Mouse (Mus musculus): ENCODE results near the gene B4galnt3. TPM values are rescaled to one million over a fixed set of nuclear protein-coding genes. Genes with fewer than 3 reads are reported as not detected.

The B4galnt3 gene
- total RNA-seq, 2 experiments from 2014 or later = not detected

DNA sequence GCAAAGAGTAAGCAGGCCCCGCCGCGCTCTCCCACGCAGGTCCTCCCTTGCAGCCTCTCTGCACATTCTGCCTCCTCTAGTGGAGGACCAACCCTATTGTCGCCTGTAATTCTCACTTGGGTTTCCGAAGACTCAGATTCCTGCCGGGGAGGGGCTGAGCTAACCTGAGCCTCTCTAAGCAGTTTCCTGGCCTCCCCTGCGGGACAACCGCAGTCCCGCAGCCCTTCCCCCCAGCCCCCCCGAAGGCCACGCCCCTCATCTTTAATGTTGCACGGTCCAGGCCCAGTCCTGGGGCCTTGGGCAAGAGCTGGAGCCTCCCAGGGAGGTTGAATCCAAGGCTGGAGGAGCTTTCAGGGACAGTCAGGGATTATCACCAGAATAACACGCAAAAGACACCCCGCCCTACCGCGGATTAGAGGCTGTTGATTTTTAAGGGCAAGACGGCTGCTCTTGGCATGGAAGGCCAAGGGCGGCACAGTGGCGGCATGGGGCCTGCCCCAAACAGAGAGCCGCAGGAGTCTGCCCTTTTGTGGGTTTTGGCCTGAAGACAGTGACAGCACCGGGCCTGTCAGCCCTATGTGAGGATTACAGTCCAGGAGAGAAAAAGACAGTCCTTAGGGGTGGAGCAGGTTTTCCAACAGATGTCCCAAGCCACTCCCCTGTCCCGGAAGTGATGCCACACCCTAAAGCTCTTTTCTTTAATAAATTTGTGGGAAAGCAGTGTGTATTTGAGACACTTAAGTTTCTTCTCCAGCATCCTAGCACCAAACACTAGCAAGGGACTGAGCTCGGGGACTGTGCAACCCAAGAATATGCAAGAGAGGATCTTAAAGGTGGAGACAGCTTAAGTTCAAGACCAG is 105.8 kb downstream of the B4galnt3 start:
- peak; percentile 30 for ATAC-seq (ENCODE audit: poor library complexity, severe bottlenecking)

DNA sequence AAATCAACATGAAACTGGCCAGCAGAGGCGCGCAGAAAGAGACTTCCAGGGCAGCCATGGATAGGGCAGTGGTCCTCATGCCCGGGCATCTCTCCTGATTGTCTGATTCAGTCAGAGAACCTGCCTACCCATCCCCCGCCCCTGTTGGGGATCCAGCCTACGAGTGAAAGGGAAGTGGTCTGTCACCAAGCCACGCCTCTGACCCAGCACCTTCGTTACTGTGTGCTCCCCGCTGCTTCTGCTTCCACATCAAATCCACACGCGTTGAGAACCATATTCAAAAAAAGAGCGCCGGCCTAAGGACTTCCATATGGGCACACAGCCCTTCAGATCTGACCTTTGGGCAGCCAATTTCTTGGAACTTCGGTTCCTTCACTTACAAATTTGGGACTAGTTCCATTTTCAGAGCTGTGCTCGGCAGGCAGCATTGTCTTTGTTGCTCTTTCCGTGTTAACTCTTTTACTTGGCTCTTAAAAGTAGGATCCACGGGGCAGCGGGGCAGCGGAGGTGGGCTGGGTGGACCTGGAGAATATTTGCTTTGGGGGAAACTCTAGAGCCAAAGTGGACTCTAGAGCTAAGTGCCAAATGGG is 106.7 kb downstream of the B4galnt3 start:
- ATAC-seq (ENCODE audit: poor library complexity, severe bottlenecking) = peak; percentile 92

- no peak for ATAC-seq (ENCODE audit: poor library complexity, severe bottlenecking)
These were observed 107.8 kb downstream of the B4galnt3 start for GRCm38 (mm10) chr6:120186594-120186993.

- ATAC-seq (ENCODE audit: poor library complexity, severe bottlenecking) = no peak
These were observed 108.6 kb downstream of the B4galnt3 start for GRCm38 (mm10) chr6:120185756-120186155.

GRCm38 (mm10) chr6:120185012-120185730 is 109.2 kb downstream of the B4galnt3 start:
- no peak for ATAC-seq (ENCODE audit: poor library complexity, severe bottlenecking)

- ATAC-seq (ENCODE audit: poor library complexity, severe bottlenecking) = no peak
These were observed 110.6 kb downstream of the B4galnt3 start for GRCm38 (mm10) chr6:120183771-120184170.

GRCm38 (mm10) chr6:120182160-120182559 is 112.2 kb downstream of the B4galnt3 start:
- ATAC-seq (ENCODE audit: poor library complexity, severe bottlenecking) = no peak

DNA sequence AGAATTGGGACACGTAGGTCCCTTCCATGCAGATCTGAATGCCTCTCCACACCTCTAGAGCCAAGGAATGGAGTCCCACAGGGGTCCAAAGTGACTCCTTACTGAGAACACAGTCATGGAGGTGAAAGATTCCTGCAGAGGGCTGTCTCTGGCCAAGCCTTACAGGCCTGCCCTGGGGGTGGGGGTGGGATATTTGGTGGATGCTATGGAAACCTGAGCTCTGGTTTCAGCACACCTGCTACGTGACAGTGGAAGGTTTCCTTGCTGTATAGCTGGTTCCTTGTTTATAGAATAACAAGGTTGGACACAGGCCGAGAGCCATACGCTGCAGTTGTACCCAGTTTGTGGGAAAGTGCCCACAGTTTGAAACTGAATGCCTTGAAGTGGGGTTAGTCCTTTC is 113.9 kb downstream of the B4galnt3 start:
- ATAC-seq (ENCODE audit: poor library complexity, severe bottlenecking) = no peak

DNA sequence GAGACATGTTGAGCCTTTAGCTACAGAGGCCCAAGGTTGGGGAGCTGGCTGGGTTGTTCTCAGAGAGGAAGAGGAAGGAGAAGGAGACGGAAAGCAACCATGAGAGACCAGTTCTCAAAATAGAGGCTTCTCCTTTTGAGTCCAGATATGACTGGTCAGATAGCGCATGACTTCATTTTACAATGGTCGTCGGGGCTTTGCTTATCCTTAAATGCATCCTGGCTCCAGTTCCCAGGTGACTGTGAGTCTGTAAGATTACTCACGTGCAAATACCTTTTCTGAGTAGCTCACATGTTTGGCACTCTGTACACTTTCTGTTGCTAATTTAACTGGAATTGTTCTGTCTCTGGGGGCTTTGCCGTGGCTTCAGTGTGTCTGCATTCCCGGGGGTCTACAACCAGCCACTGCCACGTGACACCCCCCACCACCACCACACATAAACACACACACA is 114.6 kb downstream of the B4galnt3 start:
- peak; percentile 78 for ATAC-seq (ENCODE audit: poor library complexity, severe bottlenecking)

GRCm38 (mm10) chr6:120179044-120179755 is 115.2 kb downstream of the B4galnt3 start:
- ATAC-seq (ENCODE audit: poor library complexity, severe bottlenecking) = peak; percentile 69

GRCm38 (mm10) chr6:120175650-120176049 is 118.7 kb downstream of the B4galnt3 start:
- no peak for ATAC-seq (ENCODE audit: poor library complexity, severe bottlenecking)

DNA sequence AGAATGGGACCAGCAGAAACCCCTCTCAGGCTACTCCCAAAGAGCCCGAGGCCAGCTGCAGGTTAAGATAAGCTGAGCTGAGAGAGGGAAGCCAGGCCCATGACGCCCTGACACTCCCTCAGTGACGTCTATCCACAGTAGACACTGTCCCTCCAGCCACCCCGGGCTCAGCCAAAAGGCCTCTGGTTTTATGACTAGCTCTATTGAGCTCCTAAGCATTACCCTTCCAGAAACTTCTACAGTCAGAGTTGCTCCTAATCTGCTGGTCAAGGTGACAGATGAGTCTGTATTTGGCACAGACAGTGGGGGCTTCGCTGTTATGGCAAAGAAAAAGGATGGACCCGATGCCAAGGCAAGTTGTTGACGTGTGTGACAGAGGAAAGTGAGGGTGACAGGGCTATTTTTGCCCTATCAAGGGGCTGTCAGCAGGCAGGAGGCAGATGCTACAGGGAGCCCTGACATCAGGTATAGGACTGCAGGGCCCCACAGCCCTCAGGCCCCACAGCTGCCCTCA is 119.7 kb downstream of the B4galnt3 start:
- ATAC-seq (ENCODE audit: poor library complexity, severe bottlenecking) = peak; percentile 47

GRCm38 (mm10) chr6:120174028-120174601 is 120.2 kb downstream of the B4galnt3 start:
- peak; percentile 58 for ATAC-seq (ENCODE audit: poor library complexity, severe bottlenecking)

- peak; percentile 35 for ATAC-seq (ENCODE audit: poor library complexity, severe bottlenecking)
These were observed 121.9 kb downstream of the B4galnt3 start for GRCm38 (mm10) chr6:120172294-120173017.

- no peak for ATAC-seq (ENCODE audit: poor library complexity, severe bottlenecking)
These were observed 126.8 kb downstream of the B4galnt3 start for GRCm38 (mm10) chr6:120167574-120167973.

DNA sequence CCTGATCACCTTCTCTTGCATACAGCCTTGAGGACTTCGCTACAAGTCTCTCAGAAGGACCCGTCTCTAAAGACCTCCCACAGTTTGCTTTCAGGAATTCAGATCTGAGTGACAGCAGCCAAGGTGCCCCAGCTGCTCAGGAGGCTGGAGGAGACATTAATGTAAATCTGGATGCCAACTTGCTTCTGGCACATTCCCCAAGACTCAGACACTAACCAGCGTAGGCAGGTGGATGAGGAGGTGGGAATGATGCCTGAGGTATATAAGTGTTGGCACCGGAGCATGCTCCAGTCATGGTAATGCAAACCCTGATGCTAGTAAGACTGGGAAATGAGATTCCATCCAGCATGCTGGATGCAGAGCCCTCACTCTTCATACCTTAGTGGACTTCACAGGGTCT is 129.6 kb downstream of the B4galnt3 start:
- ATAC-seq (ENCODE audit: poor library complexity, severe bottlenecking) = no peak

- no peak for ATAC-seq (ENCODE audit: poor library complexity, severe bottlenecking)
These were observed 131.4 kb downstream of the B4galnt3 start for GRCm38 (mm10) chr6:120162928-120163327.

DNA sequence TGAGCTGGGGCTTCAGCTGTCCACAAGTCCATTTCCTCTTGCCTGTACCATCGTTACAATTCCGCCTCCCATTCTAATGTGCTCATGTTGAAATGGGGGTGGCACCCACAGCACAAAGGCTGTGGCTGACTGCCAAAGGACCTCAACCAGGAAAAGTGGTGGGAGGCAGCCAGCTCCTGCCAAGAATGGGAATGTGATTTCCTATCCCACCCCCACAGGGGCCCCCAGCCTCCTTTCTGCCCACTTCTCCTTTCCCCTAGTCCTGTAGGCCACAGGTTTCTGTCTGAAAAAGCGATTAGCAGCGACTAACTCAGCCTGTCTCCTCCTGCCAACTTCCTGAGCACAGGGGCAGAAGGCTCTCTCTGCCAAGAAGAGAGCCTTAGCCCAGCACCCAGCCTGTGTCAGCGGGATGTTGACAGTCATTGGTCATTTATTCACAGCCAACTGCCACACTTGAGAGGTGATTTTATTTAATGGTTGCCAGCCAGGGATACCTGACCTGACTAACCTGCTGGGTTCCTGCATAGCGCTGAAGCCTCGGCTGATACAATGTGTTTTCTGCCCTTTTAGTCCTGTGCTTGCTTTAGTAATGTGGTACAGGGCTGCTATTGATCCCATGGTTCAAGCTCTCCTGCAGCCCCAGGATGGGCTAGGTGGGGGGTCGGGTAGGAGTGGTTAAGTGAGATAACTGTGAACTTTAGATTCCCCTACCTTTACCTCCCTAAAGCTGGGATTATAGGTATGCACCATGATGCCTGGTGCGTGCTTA is 135.0 kb downstream of the B4galnt3 start:
- ATAC-seq (ENCODE audit: poor library complexity, severe bottlenecking) = peak; percentile 54

DNA sequence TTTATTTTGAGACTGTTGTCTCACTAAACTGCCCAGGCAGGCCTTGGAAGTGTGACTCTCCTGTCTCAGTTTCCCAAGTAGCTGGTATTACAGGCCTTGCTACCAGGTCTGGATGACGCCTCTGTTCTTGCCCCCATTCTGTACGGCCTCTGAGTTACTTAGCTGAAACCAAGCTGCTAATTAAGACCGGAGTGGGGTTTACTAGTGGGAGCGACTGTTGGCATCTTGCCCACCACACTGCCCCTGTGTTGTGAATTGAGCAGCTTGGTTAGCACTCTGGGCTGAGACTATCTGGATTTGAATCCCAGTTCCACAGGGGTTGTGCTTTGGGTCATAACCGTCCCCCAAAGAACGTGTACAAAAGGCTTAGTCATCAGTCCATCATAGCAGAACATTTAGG is 136.9 kb downstream of the B4galnt3 start:
- no peak for ATAC-seq (ENCODE audit: poor library complexity, severe bottlenecking)
